Mouse (Mus musculus) frontal cortex, postnatal 36 days (tissue): ENCODE results near the gene Ubl4b.

Source experiments
- DNase-seq, 2 experiments: peaks; one replicate each; pipeline ENCODE4 v3.0.0; 2022; ENCODE audit warnings: low spot score in 2 of 2

Ubl4b gene

DNA sequence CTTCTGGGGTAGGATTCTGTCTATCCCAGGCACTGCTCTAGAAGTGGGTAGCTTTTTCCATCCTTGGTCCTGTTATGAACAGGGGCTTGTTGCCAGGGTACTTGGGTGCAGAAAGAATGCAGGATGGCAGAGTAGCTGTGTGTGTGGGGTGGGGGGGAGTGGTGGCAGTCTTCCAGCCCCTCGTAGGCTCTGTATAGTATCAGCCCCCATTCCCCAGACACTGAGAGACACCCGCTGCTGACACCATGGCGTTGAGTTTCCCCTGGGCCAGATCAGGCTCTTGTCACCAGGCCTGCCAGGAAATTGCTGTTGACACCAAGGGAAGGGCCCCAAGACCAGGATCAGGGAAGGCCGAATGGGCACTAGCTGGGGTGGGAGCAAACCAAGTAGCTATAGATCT lies 13.8 kb upstream of the Ubl4b start:
- no peak for DNase-seq

DNA sequence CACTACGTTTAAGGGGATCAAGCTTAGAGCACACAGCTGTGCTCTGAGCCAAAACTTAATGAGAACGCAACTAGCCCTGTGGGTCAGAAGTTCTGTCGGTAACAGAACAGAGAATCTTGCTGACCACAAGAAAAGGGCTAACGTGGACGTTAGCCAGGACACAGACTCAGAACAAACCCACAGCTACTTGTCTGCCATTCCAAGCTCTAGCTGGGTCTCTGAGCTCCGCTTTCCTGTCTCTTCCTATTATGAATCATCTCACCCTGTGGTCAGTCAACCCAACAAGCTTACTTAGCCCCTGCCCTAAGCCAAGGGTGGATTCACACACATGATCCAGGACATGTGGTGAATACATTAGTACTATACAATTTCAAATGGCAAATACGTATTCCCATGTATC lies 12.9 kb upstream of the Ubl4b start:
- no peak for DNase-seq

DNA sequence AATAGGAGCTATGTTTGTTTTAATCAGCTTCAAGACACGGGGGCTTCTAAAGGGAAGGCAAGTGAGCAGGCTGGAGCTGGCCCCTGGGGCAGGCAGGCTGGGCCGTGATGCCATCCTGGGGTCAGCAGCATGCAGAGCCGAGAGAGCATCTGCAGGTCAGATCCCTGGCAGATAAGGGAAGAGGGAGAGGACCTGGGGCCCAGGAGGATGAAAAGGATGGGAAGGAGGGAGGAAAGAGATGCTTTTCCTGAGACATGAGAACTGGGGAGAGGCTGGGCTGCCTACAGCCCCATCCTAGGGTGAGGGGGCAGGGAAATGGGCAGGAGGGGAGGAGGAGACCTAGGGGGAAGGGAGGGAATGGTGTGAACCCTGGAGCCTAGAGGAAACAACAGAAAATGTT lies 10.5 kb upstream of the Ubl4b start:
- DNase-seq = no peak

DNA sequence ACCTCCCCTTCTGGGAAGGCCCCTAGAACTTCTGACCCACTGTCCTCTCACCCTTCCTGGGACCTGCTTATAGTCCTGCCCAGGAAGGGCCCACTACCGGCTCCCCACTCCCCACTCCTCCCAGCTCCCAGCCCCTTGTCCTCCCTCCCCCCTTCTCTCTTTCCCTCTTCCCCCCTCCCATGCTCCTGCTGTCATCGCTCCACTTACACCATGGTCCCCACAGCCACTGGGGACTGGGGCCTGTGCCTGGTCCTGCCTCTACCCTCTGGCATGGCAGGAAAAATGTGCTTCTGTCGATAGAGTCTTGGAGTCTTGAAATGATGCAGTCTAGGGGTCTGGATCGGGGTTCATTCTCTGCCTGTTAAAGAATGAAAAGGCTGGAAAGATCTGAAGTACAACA lies 9.0 kb upstream of the Ubl4b start:
- DNase-seq = no peak

DNA sequence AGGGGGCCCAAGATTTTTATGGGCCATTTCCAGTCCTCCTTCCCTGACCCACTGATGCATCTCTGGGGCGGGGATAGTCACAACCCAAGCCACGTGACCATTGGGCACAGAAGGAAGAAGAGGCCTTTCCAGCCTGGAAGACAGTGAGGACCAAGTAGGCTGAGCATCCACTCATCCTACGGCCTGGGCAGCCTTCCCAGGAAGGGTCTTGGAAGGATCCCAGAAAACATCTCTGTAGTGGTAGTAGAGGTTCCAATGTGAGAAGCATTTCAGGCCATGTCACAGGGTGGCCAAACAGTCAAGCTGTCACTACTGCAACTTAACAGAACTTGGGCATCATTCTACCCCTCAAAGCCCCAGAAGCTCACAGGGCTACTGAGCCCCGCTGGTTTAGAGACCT lies 7.7 kb upstream of the Ubl4b start:
- DNase-seq = no peak

DNA sequence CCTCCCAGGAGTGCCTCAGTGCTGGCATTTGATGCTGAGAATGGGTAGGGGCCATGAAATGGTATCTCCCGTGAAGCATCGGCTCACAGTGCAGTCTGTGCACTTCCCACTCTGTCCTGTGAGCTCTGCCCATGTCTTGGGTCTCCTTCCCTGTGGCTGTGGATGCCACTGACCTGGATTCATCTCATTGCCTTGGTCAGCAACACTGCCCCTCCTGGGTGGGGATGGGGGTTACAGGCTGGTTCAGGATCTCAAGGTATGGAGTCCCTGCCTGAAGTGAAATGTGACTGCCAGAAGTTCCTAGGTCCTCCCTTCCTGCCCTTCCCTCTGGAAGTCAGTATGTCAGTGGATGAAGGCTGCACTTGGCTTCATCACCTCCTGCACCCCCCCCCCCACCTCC lies 7.2 kb upstream of the Ubl4b start:
- DNase-seq = no peak

DNA sequence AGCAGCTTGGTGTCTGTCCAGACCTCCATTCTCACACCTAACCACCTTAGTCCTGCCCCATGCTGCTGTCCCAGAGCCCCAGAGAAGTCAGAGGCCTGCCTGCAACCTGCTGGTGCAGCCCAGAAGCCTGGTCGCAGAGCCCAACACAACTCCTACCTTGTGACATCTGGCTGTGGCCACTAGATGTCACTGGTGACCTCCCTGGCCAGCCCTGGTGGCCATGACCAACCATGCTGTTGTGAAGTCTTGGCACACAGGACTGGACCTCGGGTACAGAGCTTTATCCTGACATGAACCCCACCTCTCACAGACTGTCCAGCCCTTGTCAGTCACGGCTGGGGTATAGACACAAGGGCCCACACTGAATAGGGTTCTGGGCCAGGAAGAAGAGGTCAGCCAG lies 4.3 kb upstream of the Ubl4b start:
- peak; percentile 38 to 69 for DNase-seq

DNA sequence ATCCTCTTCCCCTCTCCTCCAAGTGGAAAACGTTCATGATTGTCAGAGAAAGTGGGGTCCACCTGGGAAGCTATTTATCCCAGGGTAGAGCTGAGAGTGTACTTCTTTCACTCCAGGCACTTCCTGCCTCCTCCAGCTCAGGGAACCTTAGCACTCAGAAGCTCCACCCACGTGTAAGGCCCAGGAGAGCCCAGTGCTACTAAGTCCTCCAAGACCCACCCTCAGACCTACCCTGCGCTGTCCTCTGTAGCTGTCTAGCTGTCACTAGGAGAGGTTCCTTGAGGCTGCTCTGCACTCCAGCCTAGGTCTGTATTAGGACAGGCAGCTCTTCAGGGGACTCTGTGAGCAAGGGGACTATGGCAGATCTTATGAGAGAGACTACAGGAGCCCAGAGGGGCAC lies 3.9 kb upstream of the Ubl4b start:
- no peak for DNase-seq

DNA sequence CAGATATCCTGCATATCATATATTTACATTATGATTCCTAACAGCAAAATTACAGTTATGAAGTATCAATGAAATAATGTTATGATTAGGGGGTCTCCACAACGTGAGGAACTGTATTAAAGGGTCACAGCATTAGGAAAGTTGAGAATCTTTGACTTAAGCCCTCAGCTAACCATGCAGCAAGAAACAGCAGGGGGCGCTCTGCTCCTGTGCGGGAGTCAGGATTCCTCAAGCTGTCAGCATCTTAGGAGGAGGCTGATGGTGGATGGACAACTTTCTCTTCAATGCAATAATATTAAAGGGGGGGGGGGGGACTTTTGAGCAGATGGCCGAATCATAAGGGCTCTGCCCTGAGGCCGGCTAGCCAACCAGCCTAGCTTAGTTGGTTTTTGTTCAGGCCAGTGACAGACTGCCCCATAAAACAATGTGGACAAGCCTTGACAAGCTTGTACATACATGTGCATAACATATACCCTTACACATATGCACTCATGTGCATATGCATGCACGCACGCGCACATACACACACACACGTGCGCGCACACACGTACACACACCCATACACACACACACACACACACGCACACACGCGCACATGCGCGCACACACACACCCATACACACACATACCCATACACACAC lies 4.3 kb downstream of the Ubl4b start:
- DNase-seq = peak; percentile 64 to 72

DNA sequence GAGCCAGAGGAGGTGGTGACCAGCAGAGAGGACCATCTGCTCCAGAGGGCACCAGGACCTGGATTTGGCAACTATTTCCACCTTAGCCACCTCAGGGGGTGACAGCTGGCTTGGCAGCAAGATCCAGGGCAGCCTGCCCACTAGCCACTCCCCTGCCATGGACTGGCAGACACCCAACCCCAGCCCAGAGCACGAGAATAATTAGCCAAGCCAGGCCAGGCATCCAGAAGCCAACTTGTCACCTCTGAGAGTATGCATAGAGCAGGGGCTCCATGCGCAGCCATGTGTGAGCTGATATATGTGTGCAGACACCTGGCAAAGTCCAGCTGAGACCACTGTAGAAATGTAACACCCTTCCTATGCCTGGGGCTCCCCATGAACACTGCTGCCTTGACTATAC lies 7.9 kb downstream of the Ubl4b start:
- no peak for DNase-seq

DNA sequence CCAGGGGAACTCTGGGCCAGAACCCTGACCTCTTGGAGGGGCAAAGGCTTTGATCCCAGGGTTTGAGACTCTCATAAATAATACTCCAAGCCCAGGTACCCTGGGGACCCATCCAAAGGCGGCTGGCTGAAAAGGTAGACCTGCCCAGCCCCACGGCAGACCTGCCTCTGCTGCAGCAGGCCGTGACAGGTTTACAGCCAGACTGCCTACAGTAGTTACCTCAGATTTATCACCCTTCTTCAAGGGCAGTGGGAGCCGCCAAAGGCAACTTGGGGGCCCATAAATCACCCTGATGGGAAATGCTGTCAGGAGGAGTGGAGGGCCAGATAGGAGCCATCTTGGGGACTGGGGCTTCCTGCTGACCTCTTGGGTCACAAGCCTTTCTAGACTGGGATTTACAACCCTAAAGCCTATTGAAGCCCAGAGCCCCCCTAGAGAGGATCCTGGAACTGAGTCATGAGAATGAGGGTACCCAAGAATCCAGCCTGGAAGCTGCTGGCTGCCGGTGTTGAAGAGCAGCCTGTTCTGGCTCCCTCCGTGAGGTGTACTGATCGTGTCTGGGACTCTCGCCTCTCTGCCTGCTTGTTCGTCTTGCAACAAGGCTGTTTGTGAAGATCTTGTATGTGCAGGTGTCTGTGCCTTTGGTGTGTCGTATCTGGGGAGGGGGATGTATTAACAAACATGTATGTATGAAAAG lies 9.0 kb downstream of the Ubl4b start:
- DNase-seq = no peak

DNA sequence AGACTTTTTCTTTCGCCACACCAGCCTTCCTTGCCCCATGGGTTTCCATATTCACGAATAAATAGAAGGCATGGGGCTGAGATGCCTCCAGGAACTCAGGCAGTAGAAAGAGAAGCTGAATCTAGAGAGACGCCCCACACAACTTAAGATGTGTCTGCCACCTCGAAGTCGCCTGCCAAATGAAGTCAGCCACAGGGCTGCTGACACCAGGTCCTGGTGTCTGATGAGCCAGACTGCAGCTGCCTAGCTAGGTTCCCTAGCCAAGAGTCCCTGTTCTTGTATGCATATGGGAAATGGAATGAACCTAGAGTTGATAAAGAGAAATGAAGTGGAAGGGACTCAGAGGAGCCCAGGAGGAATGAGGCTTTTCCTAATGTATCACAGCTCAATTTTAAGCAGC lies 9.6 kb downstream of the Ubl4b start:
- no peak for DNase-seq

DNA sequence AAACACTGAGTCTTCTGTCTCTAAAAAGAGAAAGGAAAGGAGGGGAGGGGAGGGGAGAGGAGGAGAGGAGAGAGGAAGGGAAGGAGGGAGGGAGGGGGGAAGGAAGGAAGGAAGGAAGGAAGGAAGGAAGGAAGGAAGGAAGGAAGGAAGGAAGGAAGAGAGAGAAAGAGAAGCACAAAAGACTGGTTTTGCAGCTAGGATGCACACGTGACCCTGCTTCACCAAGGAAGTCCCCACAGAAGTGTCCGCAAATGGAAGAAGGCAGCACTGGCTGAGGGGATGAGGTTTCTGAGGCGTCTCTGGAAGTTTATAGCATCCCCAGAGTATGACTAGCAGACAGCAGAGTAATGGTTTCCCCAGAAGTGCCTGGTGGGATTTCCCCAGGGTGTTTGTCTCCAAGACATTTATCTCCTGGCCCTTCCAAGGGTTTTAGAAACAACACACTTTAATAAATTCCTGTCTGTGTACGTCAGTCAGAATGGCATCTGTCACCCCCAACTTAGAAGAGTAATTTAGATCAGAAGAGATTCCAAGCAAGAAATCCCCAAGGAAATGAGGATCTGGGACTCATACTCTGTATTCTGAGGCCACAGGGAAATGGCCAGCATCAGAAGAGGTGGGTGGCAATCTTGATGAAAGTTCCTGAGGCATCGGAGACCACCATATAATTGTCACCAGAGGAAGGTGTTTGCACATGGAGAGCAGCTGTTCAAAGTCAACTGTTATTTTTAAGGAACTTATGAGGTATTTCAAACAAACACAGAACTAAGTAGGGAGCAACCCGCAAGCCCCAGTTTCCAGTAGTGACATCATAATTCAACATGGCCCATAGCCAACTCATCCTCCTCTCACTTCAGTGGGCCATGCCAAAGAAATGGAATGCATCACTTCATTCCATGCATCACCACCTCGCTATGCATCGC lies 11.5 kb downstream of the Ubl4b start:
- DNase-seq = no peak

DNA sequence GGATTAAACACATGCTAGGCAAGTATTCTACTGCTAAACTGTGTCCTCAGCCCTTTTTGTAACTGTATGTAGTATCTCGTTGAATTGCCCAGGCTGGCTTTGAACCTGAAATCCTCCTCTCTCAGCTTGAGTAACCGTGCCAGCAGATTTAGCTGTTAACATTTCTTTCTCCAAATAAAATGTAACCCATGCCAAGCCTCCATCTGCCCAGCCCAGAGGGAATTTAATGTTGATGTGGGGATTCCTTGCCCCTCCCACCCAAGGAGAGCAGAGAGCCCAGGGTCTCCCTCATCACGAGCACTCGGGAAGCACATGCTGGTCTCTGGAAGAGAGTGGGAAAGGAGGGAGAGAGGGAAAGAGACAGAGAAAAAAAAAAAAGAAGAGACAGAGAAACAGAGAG lies 12.3 kb downstream of the Ubl4b start:
- DNase-seq = no peak

DNA sequence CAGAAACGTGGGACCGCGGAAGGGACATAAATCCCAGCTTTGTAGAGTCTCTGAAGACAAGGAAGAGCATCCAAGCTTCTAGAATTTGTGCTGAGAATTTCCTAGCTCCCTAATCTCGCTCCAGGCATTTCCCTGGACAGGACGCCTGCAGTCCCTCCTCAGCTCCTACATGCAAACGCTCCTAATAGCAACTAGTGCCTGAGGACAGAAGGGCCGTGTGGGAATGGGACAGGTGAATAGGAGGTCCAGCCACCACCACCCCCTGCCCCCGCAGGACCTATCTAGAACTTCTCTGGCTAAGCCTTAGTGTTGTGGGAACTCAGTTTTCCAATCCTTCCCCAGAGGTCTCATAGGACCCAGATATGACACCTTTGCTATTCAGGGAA lies 17.4 kb downstream of the Ubl4b start:
- no peak for DNase-seq

DNA sequence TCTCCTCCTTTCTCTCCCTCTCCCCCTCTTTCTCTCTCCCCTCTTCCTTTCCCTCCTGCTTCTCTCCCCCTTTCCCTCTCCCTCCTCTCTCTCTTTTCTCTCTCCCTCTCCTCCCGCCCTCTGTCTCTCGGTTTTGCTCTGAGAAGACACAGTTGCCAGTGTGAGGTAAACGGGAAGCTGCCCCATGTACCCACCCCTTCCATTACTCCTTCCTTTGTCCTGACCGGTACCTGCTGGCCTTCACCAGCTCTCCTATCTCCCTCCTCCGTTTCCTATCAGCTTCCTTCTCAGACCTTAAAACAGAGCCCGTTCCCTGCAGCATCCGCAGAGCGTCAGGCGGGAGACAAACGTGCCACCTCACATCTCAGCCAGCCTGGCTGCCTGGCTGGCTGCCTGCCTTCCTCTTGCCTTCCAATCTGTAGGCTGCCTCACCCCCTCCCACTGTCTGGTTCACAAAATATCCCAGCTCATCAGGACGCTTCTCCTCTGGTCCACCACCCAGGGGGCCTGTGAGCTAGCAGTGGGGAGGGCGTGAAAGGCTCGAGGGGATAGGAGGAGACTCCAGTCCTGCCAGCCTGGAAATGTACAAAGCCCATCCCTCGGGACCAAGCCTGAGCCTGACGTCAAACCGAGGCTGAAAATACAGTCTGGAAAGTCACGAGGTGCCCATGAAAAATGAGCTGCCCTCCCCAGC lies 17.9 kb downstream of the Ubl4b start:
- DNase-seq = peak; percentile 86 to 89

DNA sequence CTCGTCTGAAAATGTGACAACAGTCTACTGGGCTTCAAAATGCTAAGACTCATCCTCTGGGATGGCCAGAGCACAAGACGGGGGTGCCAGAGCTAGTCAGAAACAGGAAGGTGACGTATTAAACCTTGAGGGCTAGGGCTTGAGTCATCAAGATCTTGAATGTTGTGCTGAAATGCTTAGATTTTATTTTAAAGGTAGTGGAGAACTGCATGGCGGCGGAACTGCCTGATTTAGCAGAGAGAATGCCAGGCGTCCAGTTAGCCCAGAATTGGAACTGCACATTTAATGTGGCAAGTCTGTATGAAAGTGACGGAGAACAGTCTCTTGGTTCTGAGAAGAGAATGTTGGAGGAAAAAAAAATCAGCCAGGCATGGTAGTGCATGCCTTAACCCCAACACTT lies 19.9 kb downstream of the Ubl4b start:
- DNase-seq = peak in 1 of 2 experiments; percentile 55

DNA sequence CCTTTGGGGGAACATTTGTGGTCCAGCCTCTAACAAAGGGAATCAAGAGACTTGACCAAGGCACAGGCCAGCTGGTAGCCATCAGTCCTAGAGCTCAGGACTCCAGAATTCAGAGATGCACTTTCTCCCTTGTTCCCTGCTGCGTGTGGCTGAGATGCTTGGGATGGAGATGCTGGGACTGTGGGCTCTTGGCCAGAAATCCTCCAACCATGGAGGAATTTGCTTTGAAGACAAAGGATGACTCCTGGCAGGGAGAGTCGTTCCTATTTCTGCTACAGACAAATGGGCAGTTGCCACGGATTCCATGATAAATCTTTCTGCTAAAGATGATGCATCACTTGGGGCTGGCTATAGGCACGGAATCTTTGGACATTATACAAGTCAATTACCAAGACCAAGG lies 21.3 kb downstream of the Ubl4b start:
- DNase-seq = no peak

DNA sequence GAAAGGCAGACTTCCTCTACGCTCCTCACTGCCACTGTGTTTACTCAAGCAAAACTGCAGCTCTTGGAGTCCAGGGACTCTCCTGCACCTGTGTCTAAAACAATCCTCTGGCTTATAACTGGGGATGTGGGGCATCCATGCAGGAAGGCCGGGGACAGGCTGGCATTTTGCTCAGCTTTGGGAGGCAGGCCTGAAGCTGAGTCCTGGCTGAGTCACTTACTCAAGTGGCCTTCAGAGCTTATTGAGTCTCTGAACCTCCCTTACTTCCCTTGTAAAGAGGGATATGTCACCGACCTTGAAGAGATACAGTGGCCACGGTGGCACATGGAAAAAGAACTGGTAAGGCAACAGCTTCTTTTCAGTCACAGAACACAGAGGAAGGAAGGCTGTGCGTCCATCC lies 24.3 kb downstream of the Ubl4b start:
- no peak for DNase-seq

DNA sequence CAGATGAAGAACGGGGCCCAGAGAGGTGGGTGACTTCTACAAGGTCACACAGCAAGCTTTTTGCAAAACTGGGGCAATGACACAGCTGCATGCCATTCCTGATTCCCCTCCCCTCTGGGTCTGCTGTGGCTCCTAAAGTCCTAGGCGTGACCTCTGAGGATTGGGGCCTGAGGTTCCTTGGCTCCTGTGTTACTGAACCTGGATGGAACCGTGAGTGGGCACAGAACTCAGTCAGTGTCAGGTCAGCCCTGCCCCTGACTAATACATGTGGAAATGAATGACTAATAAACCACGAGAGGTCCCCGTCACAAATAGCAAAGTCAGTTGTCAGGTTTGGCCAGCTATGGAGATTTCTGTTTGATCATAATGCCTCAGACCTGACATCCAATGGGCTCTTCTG lies 25.7 kb downstream of the Ubl4b start:
- no peak for DNase-seq

DNA sequence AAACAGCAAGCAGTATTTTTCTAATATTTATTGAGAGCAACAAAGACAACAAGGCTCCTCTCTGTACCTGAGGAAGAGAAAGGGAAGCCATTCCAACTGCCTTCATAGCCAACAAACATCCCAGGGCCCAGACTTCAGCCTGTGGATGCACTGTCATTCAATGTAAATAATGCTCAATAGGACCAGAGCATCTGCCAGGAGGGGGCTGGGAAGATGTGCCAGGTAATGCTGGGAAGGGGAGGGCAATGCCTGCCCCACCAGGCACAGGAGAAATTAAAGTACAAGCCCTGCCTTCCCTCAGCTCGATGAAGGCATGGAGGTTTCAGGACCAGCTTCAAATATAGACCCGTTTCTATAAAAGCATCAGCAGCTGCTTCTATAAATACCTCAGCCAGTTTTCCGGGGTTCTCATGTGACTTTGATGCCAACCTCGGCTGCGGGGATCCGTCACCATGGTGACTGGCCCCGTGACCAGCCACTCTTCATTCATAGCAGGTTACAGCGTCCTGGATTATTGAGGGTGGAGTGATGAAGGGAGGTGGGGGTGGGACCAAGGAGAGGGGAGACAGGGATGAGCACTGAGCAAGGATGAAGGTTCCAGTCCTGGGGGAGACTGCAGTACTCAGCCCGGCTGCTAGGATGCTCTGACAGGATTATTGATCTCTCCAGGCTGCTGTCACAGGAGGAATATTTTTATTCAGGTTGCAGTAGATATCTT lies 26.3 kb downstream of the Ubl4b start:
- DNase-seq = peak; percentile 75 to 94

DNA sequence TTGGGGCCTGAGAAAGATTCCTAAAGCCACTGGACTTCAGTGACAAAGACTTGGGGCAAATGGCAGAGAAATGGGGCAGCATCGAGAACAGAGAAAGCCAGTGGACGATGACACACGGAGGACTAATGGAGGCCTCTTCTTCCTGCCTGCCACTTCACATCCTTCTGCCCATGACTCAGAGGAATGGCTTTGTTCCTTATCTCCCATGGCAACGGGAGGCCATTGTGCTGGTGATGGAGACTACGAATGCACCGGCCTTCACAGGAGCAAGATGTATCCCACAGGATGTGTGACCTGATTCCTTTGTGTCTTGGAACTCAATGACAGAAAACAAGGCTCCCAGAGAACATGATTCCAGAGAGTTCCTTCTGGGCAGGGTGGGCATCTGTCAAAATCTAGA lies 30.3 kb downstream of the Ubl4b start:
- no peak for DNase-seq
